Mouse (Mus musculus): ENCODE data around the gene Paf1.

DNA sequence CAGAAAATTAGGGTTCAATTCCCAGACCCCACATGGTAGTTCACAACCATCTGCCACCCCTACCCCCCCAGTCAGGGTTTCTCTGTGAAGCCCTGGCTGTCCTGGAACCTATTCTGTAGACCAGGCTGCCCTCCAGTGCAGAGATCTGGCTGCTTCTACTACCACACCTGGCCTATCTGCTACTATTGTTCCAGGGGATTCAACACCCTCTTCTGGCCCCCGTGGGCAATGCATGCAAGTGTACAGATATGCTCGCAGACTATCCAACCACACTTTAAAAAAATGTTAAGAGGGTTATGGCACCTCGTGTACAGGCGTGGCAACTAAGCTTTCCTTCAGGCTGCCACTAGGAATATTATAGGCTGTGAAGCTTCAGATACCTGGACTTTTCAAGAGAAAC is 20.1 kb downstream of the Paf1 start:
- TF ChIP-seq CTCF (IDR thresholded peaks at IDR 0.05; ENCODE audit: borderline replicate concordance, insufficient read depth, low read length), result no peak
- TF ChIP-seq POLR2A (IDR thresholded peaks at IDR 0.05; ENCODE audit: low read depth, low read length), result no peak
